Comparison of ENCODE assay signal across 19 mouse cellular contexts in genomic region chr4:138337341-138337740, GRCm38 (mm10). TPM values are rescaled to one million over a fixed set of nuclear protein-coding genes. Genes with fewer than 3 reads are reported as not detected.
"Had no signal": no experiment of that assay in that cellular context is flagged by ENCODE, and none has a peak within 500 bp of the region (broad histone marks: within the 10 kb centered on the region; RNA-seq: fewer than 3 reads in every experiment).

No protein-coding gene starts in this region.

- H3K4me2 ChIP-seq: lung, embryonic 15.5 days; midbrain, embryonic 12.5 days; midbrain, embryonic 15.5 days; neural tube, embryonic 12.5 days; stomach, embryonic 15.5 days had no signal

- DNase-seq: lung, adult 2 months; lung, postnatal 14 days; lung, postnatal 36 days; right cerebral cortex, postnatal 14 days; thymus, adult 2 months; thymus, postnatal 25 days; thymus, postnatal 4 days had no signal

- ATAC-seq: lung, postnatal 0 days; midbrain, embryonic 15.5 days had no signal

- H3K9me3 ChIP-seq: lung, embryonic 15.5 days; megakaryocyte, embryonic 14.5 days; midbrain, embryonic 12.5 days; midbrain, embryonic 15.5 days; neural tube, embryonic 12.5 days; stomach, embryonic 15.5 days had no signal

- H3K4me3 ChIP-seq: lung, embryonic 15.5 days; megakaryocyte, embryonic 14.5 days; midbrain, embryonic 12.5 days; midbrain, embryonic 15.5 days; neural tube, embryonic 12.5 days; stomach, embryonic 15.5 days had no signal

- H3K27me3 ChIP-seq: lung, embryonic 15.5 days; midbrain, embryonic 15.5 days; neural tube, embryonic 12.5 days; stomach, embryonic 15.5 days had no signal

- H3K9ac ChIP-seq: lung, embryonic 15.5 days; midbrain, embryonic 12.5 days; midbrain, embryonic 15.5 days; neural tube, embryonic 12.5 days; stomach, embryonic 15.5 days had no signal

- H3K4me1 ChIP-seq: lung, embryonic 15.5 days; midbrain, embryonic 12.5 days; midbrain, embryonic 15.5 days; neural tube, embryonic 12.5 days; stomach, embryonic 15.5 days had no signal

- H3K27ac ChIP-seq: lung, embryonic 15.5 days; macrophage; midbrain, embryonic 12.5 days; midbrain, embryonic 15.5 days; neural tube, embryonic 12.5 days; stomach, embryonic 15.5 days; stomach, postnatal 0 days had no signal

- H3K36me3 ChIP-seq: lung, embryonic 15.5 days; midbrain, embryonic 12.5 days; midbrain, embryonic 15.5 days; neural tube, embryonic 12.5 days; stomach, embryonic 15.5 days had no signal

RNA-seq across cellular contexts. Expression of gene Cda, which starts 30.5 kb away (rescaled TPM):
- polyA plus RNA-seq: macrophage had no signal

RNA-seq across cellular contexts. Expression of gene Fam43b, which starts 59.0 kb away (rescaled TPM):
- polyA plus RNA-seq: liver, embryonic 16.5 days; lung, adult 2 months; lung, embryonic 15.5 days; lung, postnatal 0 days; macrophage; stomach, embryonic 15.5 days; stomach, postnatal 0 days; testis, adult 2 months; thymus, adult 2 months; urinary bladder, adult 2 months had no signal
